Mouse (Mus musculus): Measurements from ENCODE around the gene Tbc1d2. TPM values are rescaled to one million over a fixed set of nuclear protein-coding genes. Genes with fewer than 3 reads are reported as not detected.

Tbc1d2 gene
- total RNA-seq (2021): under 1 TPM; 0.39 to 0.83 TPM
- long read RNA-seq, experiment 1: 0 reads
- long read RNA-seq, experiment 2, partial matches to known transcripts: 0 of 1 reads
- long read RNA-seq, experiment 2, other reads (novel, unspliced or antisense): 1 of 1 reads

GRCm38 (mm10) chr4:46650086-46650753, at the start of gene Tbc1d2:
TSS of gene Tbc1d2 (minus strand) at chr4:46650209.
- DNase-seq (ENCODE audit: low spot score): peak; percentile 94

GRCm38 (mm10) chr4:46696467-46696866, 46.5 kb upstream of the Tbc1d2 start:
- DNase-seq (ENCODE audit: low spot score): no peak

GRCm38 (mm10) chr4:46690565-46690964, 40.6 kb upstream of the Tbc1d2 start:
- DNase-seq (ENCODE audit: low spot score): no peak

- DNase-seq (ENCODE audit: low spot score): no peak
Measured at GRCm38 (mm10) chr4:46690023-46690420, 40.0 kb upstream of the Tbc1d2 start.

- peak; percentile 71 for DNase-seq (ENCODE audit: low spot score)
Measured at GRCm38 (mm10) chr4:46689397-46690022, 39.5 kb upstream of the Tbc1d2 start.

GRCm38 (mm10) chr4:46688213-46688832, 38.3 kb upstream of the Tbc1d2 start:
- DNase-seq (ENCODE audit: low spot score): no peak

GRCm38 (mm10) chr4:46684160-46684559, 34.2 kb upstream of the Tbc1d2 start:
- peak; percentile 4 for DNase-seq (ENCODE audit: low spot score)

- no peak for DNase-seq (ENCODE audit: low spot score)
Measured at GRCm38 (mm10) chr4:46676646-46677045, 26.6 kb upstream of the Tbc1d2 start.

- no peak for DNase-seq (ENCODE audit: low spot score)
Measured at GRCm38 (mm10) chr4:46675992-46676391, 26.0 kb upstream of the Tbc1d2 start.

GRCm38 (mm10) chr4:46675272-46675785, 25.3 kb upstream of the Tbc1d2 start:
- DNase-seq (ENCODE audit: low spot score): no peak

- no peak for DNase-seq (ENCODE audit: low spot score)
Measured at GRCm38 (mm10) chr4:46668620-46669019, 18.6 kb upstream of the Tbc1d2 start.

- no peak for DNase-seq (ENCODE audit: low spot score)
Measured at GRCm38 (mm10) chr4:46666420-46666819, 16.4 kb upstream of the Tbc1d2 start.

GRCm38 (mm10) chr4:46665371-46665774, 15.4 kb upstream of the Tbc1d2 start:
- no peak for DNase-seq (ENCODE audit: low spot score)

GRCm38 (mm10) chr4:46664123-46665009, 14.4 kb upstream of the Tbc1d2 start:
- peak; percentile 13 for DNase-seq (ENCODE audit: low spot score)

- no peak for DNase-seq (ENCODE audit: low spot score)
Measured at GRCm38 (mm10) chr4:46661433-46661832, 11.4 kb upstream of the Tbc1d2 start.

GRCm38 (mm10) chr4:46658946-46659345, 8.9 kb upstream of the Tbc1d2 start:
- no peak for DNase-seq (ENCODE audit: low spot score)

GRCm38 (mm10) chr4:46657116-46657515, 7.1 kb upstream of the Tbc1d2 start:
- DNase-seq (ENCODE audit: low spot score): peak; percentile 63

GRCm38 (mm10) chr4:46655956-46656355, 5.9 kb upstream of the Tbc1d2 start:
- DNase-seq (ENCODE audit: low spot score): no peak

GRCm38 (mm10) chr4:46655298-46655697, 5.3 kb upstream of the Tbc1d2 start:
- no peak for DNase-seq (ENCODE audit: low spot score)

GRCm38 (mm10) chr4:46649161-46649560, 848 bp downstream of the Tbc1d2 start:
- DNase-seq (ENCODE audit: low spot score): no peak

- DNase-seq (ENCODE audit: low spot score): no peak
Measured at GRCm38 (mm10) chr4:46643676-46644112, 6.3 kb downstream of the Tbc1d2 start.

Measured in gastrocnemius, adult 18-20 months (tissue).